Mouse (Mus musculus) forebrain, embryonic 15.5 days (tissue): ENCODE results near the gene C2cd2l. TPM values are rescaled to one million over a fixed set of nuclear protein-coding genes. Genes with fewer than 3 reads are reported as not detected.
A peak's percentile ranks its signal among the peaks of the same experiment; 100 is the strongest.
"Not testable (repeated sequence)": the region's sequence is repeated elsewhere in the genome, so short reads cannot be mapped to it uniquely, and the experiment has no call there.

ENCODE experiments used
- ATAC-seq: fragments of 200-750 bp; cut with Nextera tagmentation; replicated peaks from 2 replicates; pipeline ENCODE4 v1.8.0; 2017; ENCODE audit warnings: mild to moderate bottlenecking, moderate TSS enrichment, moderate library complexity
- H3K27ac ChIP-seq: fragments of 300-500 bp; sonication (generic); replicated peaks from 2 replicates; pipeline ENCODE4 v1.5.1; 2015; ENCODE audit warnings: mild to moderate bottlenecking, inconsistent platforms
- H3K27me3 ChIP-seq: fragments of 300-500 bp; sonication (generic); 2 replicates; pipeline ENCODE4 v1.6.1; 2015; ENCODE audit warnings: inconsistent platforms
- H3K36me3 ChIP-seq: fragments of 300-500 bp; sonication (generic); 2 replicates; pipeline ENCODE4 v1.6.1; 2015; ENCODE audit warnings: mild to moderate bottlenecking, inconsistent platforms
- H3K4me1 ChIP-seq: fragments of 300-500 bp; sonication (generic); 2 replicates; pipeline ENCODE4 v1.6.1; 2015; ENCODE audit warnings: inconsistent platforms
- H3K4me2 ChIP-seq: fragments of 300-500 bp; sonication (generic); replicated peaks from 2 replicates; pipeline ENCODE4 v1.6.1; 2015; ENCODE audit warnings: mild to moderate bottlenecking, inconsistent platforms
- H3K4me3 ChIP-seq: fragments of 300-500 bp; sonication (generic); 2 replicates; pipeline ENCODE4 v1.5.1; 2015; ENCODE audit warnings: mild to moderate bottlenecking, inconsistent platforms
- H3K9ac ChIP-seq: fragments of 300-500 bp; sonication (generic); replicated peaks from 2 replicates; pipeline ENCODE4 v1.6.1; 2015; ENCODE audit warnings: mild to moderate bottlenecking, inconsistent platforms
- H3K9me3 ChIP-seq: fragments of 300-500 bp; sonication (generic); 2 replicates; pipeline ENCODE4 v1.6.1; 2016; ENCODE audit warnings: inconsistent platforms
- WGBS: fragments of 180-500 bp; shearing (Covaris S2); methylation state at CpG from one replicate; pipeline ENCODE4 v1.1.7; 2015; ENCODE audit warnings: mixed read lengths; 5-methylcytosine and 5-hydroxymethylcytosine counted together
- polyA plus RNA-seq: library from polyadenylated mRNA; unstranded; fragments of >200 nt; fragmentation: Nextera tagmentation; extraction: Ambion mirVana; gene quantifications from 2 replicates; pipeline ENCODE4 v1.2.1, GENCODE M21; 2015

Gene C2cd2l
- 21.5 and 24.2 TPM in 2 replicates for polyA plus RNA-seq

GRCm38 (mm10) chr9:44319887-44320798 is at the start of gene C2cd2l:
Gene C2cd2l (minus strand): TSS chr9:44320285.
- WGBS = under 1% methylated on average over 67 of the region's 67 CpGs
- no peaks in the 10 kb centered on the region for H3K9me3 ChIP-seq
- ATAC-seq = peak; percentile 98

GRCm38 (mm10) chr9:44364480-44364879 is 44.4 kb upstream of the C2cd2l start:
- Histone ChIP-seq H3K27me3 (no peaks in the 10 kb centered on the region), H3K36me3 (peaks cover 5% of the 10 kb centered on the region), H3K4me1 (peaks cover 13% of the 10 kb centered on the region), H3K9ac (no peak overlapping the region), H3K4me2 (no peak overlapping the region), H3K4me3 (no peak overlapping the region), H3K9me3 (no peaks in the 10 kb centered on the region), H3K27ac (no peak overlapping the region)
- 59% methylated on average over 3 of the region's 3 CpGs for WGBS
- no peak for ATAC-seq

More at GRCm38 (mm10) chr9:44319887-44320798, at the start of gene C2cd2l:
- H3K27me3 ChIP-seq = no peaks in the 10 kb centered on the region
- H3K4me2 ChIP-seq = peak within 1 kb of the TSS; percentile 86
- peak within 1 kb of the TSS; percentile 78 for H3K27ac ChIP-seq
- H3K9ac ChIP-seq = peak within 1 kb of the TSS; percentile 84
- peak within 1 kb of the TSS; percentile 73 for H3K4me3 ChIP-seq
- peaks cover 10% of the 10 kb centered on the region; the same call in 1 of the 2 replicates for H3K36me3 ChIP-seq
- peaks cover 36% of the 10 kb centered on the region for H3K4me1 ChIP-seq

GRCm38 (mm10) chr9:44361931-44362330 is 41.8 kb upstream of the C2cd2l start:
- WGBS = 46% methylated on average over 4 of the region's 4 CpGs
- H3K9ac ChIP-seq = peak overlapping the region; percentile 92
- H3K4me1 ChIP-seq = peaks cover 13% of the 10 kb centered on the region
- H3K36me3 ChIP-seq = peaks cover 26% of the 10 kb centered on the region
- peak overlapping the region; percentile 86 for H3K4me2 ChIP-seq
- not testable (repeated sequence) for H3K9me3 ChIP-seq, H3K27me3 ChIP-seq
- peak overlapping the region; percentile 85 for H3K27ac ChIP-seq
- ATAC-seq = 0 out of 2 replicates have a peak, but pooled peaks have one; percentile 19
- peak overlapping the region; percentile 90 for H3K4me3 ChIP-seq

GRCm38 (mm10) chr9:44361190-44361917 is 41.3 kb upstream of the C2cd2l start, which contains the start of gene Vps11:
Gene Vps11 (minus strand): TSS chr9:44361670.
- Histone ChIP-seq H3K4me1 (peaks cover 13% of the 10 kb centered on the region), H3K4me2 (peak within 1 kb of the TSS; percentile 86), H3K9me3 (no peaks in the 10 kb centered on the region), H3K27me3 (no peaks in the 10 kb centered on the region), H3K4me3 (peak within 1 kb of the TSS; percentile 90), H3K27ac (peak within 1 kb of the TSS; percentile 85), H3K36me3 (peaks cover 32% of the 10 kb centered on the region), H3K9ac (peak within 1 kb of the TSS; percentile 92)
- ATAC-seq = peak; percentile 91
- whole genome bisulfite sequencing = 1% methylated on average over 44 of the region's 44 CpGs

GRCm38 (mm10) chr9:44357207-44357606 is 37.1 kb upstream of the C2cd2l start:
- Histone ChIP-seq H3K4me2 (no peak overlapping the region), H3K9ac (no peak overlapping the region), H3K36me3 (peaks cover 73% of the 10 kb centered on the region), H3K27me3 (no peaks in the 10 kb centered on the region), H3K4me3 (no peak overlapping the region), H3K27ac (no peak overlapping the region), H3K9me3 (no peaks in the 10 kb centered on the region), H3K4me1 (peaks cover 13% of the 10 kb centered on the region)
- ATAC-seq = no peak
- WGBS = 69% methylated on average over 4 of the region's 4 CpGs

- H3K4me2 ChIP-seq = no peak overlapping the region
- H3K4me1 ChIP-seq = no peaks in the 10 kb centered on the region
- no peak overlapping the region for H3K27ac ChIP-seq
- H3K9ac ChIP-seq = no peak overlapping the region
- H3K9me3 ChIP-seq = no peaks in the 10 kb centered on the region
- H3K27me3 ChIP-seq = no peaks in the 10 kb centered on the region
- H3K36me3 ChIP-seq = peaks cover 97% of the 10 kb centered on the region
- H3K4me3 ChIP-seq = no peak overlapping the region
- WGBS = 92% methylated on average over 6 of the region's 6 CpGs
- ATAC-seq = no peak
These were observed 33.1 kb upstream of the C2cd2l start for GRCm38 (mm10) chr9:44353142-44353541.

GRCm38 (mm10) chr9:44352337-44352736 is 32.3 kb upstream of the C2cd2l start:
- Histone ChIP-seq H3K4me3 (no peak overlapping the region), H3K9ac (no peak overlapping the region), H3K27ac (no peak overlapping the region), H3K9me3 (no peaks in the 10 kb centered on the region), H3K27me3 (no peaks in the 10 kb centered on the region), H3K4me2 (no peak overlapping the region), H3K36me3 (peaks cover 97% of the 10 kb centered on the region), H3K4me1 (no peaks in the 10 kb centered on the region)
- no peak for ATAC-seq
- WGBS = 91% methylated on average over 10 of the region's 10 CpGs

- no peaks in the 10 kb centered on the region for H3K27me3 ChIP-seq
- H3K36me3 ChIP-seq = peaks cover 96% of the 10 kb centered on the region
- ATAC-seq = no peak
These were observed 31.3 kb upstream of the C2cd2l start for GRCm38 (mm10) chr9:44351396-44351795.

GRCm38 (mm10) chr9:44348546-44348945 is 28.5 kb upstream of the C2cd2l start:
- no peak for ATAC-seq
- no peaks in the 10 kb centered on the region for H3K9me3 ChIP-seq
- H3K36me3 ChIP-seq = peaks cover 67% of the 10 kb centered on the region
- no peaks in the 10 kb centered on the region for H3K27me3 ChIP-seq
- H3K4me3 ChIP-seq = no peak overlapping the region
- no peak overlapping the region for H3K4me2 ChIP-seq
- H3K9ac ChIP-seq = no peak overlapping the region
- H3K27ac ChIP-seq = no peak overlapping the region
- WGBS = 96% methylated on average over 4 of the region's 4 CpGs
- H3K4me1 ChIP-seq = peaks cover 6% of the 10 kb centered on the region

More at GRCm38 (mm10) chr9:44351396-44351795, 31.3 kb upstream of the C2cd2l start:
- Histone ChIP-seq H3K4me1 (no peaks in the 10 kb centered on the region), H3K9ac (no peak overlapping the region), H3K4me2 (no peak overlapping the region), H3K27ac (no peak overlapping the region), H3K4me3 (no peak overlapping the region), H3K9me3 (no peaks in the 10 kb centered on the region)
- 98% methylated on average over 4 of the region's 4 CpGs for WGBS

GRCm38 (mm10) chr9:44347621-44348020 is 27.5 kb upstream of the C2cd2l start:
- ATAC-seq = no peak
- H3K4me3 ChIP-seq = no peak overlapping the region

GRCm38 (mm10) chr9:44347166-44347565 is 27.1 kb upstream of the C2cd2l start:
- H3K9ac ChIP-seq = no peak overlapping the region
- no peaks in the 10 kb centered on the region for H3K27me3 ChIP-seq
- H3K4me3 ChIP-seq = no peak overlapping the region
- H3K4me2 ChIP-seq = no peak overlapping the region
- 91% methylated on average over 9 of the region's 9 CpGs for WGBS
- ATAC-seq = no peak
- H3K27ac ChIP-seq = no peak overlapping the region
- H3K36me3 ChIP-seq = peaks cover 54% of the 10 kb centered on the region
- peaks cover 17% of the 10 kb centered on the region for H3K4me1 ChIP-seq
- no peaks in the 10 kb centered on the region for H3K9me3 ChIP-seq

More at GRCm38 (mm10) chr9:44347621-44348020, 27.5 kb upstream of the C2cd2l start:
- no peaks in the 10 kb centered on the region for H3K27me3 ChIP-seq
- H3K36me3 ChIP-seq = peaks cover 58% of the 10 kb centered on the region
- no peak overlapping the region for H3K27ac ChIP-seq
- H3K9me3 ChIP-seq = no peaks in the 10 kb centered on the region
- peaks cover 14% of the 10 kb centered on the region for H3K4me1 ChIP-seq
- no peak overlapping the region for H3K9ac ChIP-seq
- H3K4me2 ChIP-seq = no peak overlapping the region
- WGBS = 88% methylated on average over 4 of the region's 4 CpGs
